Mouse (Mus musculus) bone marrow, adult 2 months (tissue): ENCODE measurements around the gene Nob1.

Source experiments
- CTCF ChIP-seq: fragments of 200-500 bp; IDR thresholded peaks from 2 replicates; pipeline ENCODE4 v1.5.1; 2011; ENCODE audit warnings: low read length, control low read depth; ENCODE audit not compliant: control insufficient read depth, insufficient read depth
- POLR2A ChIP-seq: fragments of 200-500 bp; IDR thresholded peaks from 2 replicates; pipeline ENCODE4 v1.6.1; 2011; ENCODE audit warnings: low read depth, mild to moderate bottlenecking, control low read depth, low read length, borderline replicate concordance; ENCODE audit not compliant: control insufficient read depth

DNA sequence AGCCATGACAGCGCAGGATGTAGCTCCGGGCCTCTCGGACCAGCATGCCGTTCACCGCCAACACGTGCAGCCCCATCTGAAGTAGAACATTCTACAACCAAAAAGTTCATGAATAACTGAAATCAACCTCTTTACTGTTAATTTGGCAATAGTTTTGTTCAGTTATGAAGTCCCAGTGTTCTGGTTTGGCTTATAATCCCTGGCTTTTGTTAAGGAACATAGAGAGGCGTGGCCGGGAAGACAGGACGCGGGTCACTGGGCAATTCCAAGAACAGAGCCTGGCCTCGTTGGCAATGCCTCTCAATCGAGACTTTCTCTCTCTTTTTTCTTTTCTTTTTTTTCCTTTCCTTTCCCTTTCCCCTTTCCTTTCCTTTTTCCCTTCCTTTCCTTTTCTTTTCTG lies 7.8 kb downstream of the Nob1 start:
- TF ChIP-seq CTCF = no peak
- TF ChIP-seq POLR2A = no peak
